Mouse (Mus musculus) G1E (cell line): Measurements from ENCODE around the gene Lhfpl2.

ENCODE experiments used
- CTCF ChIP-seq: IDR thresholded peaks from 2 replicates; pipeline ENCODE4 v1.5.1; 2012; ENCODE audit warnings: low read depth, low read length, inconsistent platforms, mixed read lengths
- GATA1 ChIP-seq: IDR thresholded peaks from 2 replicates; pipeline ENCODE4 v1.6.1; 2012; ENCODE audit warnings: borderline replicate concordance, low read length, inconsistent platforms, mixed read lengths
- GATA2 ChIP-seq: IDR thresholded peaks from 2 replicates; pipeline ENCODE4 v1.6.1; 2012; ENCODE audit warnings: low read depth, low read length, inconsistent platforms, borderline replicate concordance

GRCm38 (mm10) chr13:94211236-94212119 is 153.9 kb downstream of the Lhfpl2 start:
- TF ChIP-seq CTCF (no peak), GATA1 (no peak), GATA2 (no peak)
